Mouse (Mus musculus) lung, postnatal 0 days (tissue): ENCODE data around the gene Acox3. TPM values are rescaled to one million over a fixed set of nuclear protein-coding genes. Genes with fewer than 3 reads are reported as not detected.

Experiments
- ATAC-seq: fragments of 200-750 bp; cut with Nextera tagmentation; 2 replicates; pipeline ENCODE4 v1.8.0; 2017; ENCODE audit warnings: moderate library complexity
- DNase-seq: peaks from one replicate; pipeline ENCODE4 v3.0.0-alpha.2; 2016; ENCODE audit warnings: low spot score
- H3K27ac ChIP-seq: fragments of 300-500 bp; sonication (generic); 2 replicates; pipeline ENCODE4 v1.5.1; 2014; ENCODE audit warnings: antibody characterized with exemption, mild to moderate bottlenecking, low read length, mixed read lengths
- H3K27me3 ChIP-seq: fragments of 300-500 bp; sonication (generic); replicated peaks from 2 replicates; pipeline ENCODE4 v1.6.1; 2014; ENCODE audit warnings: low read length, mixed read lengths; ENCODE audit not compliant: insufficient read depth
- H3K36me3 ChIP-seq: fragments of 300-500 bp; sonication (generic); 2 replicates; pipeline ENCODE4 v1.6.1; 2014; ENCODE audit warnings: low read length, mixed read lengths; ENCODE audit not compliant: insufficient read depth
- H3K4me1 ChIP-seq: fragments of 300-500 bp; sonication (generic); 2 replicates; pipeline ENCODE4 v1.6.1; 2014; ENCODE audit warnings: antibody characterized with exemption, low read depth, low read length, mixed read lengths; ENCODE audit not compliant: insufficient read depth
- H3K4me2 ChIP-seq: fragments of 300-500 bp; sonication (generic); replicated peaks from 2 replicates; pipeline ENCODE4 v1.6.1; 2014; ENCODE audit warnings: low read depth, mild to moderate bottlenecking, low read length, moderate library complexity, mixed read lengths
- H3K4me3 ChIP-seq: fragments of 300-500 bp; sonication (generic); 2 replicates; pipeline ENCODE4 v1.5.1; 2014; ENCODE audit warnings: low read depth, low read length
- H3K9ac ChIP-seq: fragments of 300-500 bp; sonication (generic); replicated peaks from 2 replicates; pipeline ENCODE4 v1.6.1; 2014; ENCODE audit warnings: low read depth, mild to moderate bottlenecking
- H3K9me3 ChIP-seq: fragments of 300-500 bp; sonication (generic); 2 replicates; pipeline ENCODE4 v1.6.1; 2016; ENCODE audit warnings: low read length, mixed read lengths
- CTCF ChIP-seq: IDR thresholded peaks from 2 replicates; pipeline ENCODE4 v1.5.1; 2016; ENCODE audit warnings: antibody characterized with exemption, mild to moderate bottlenecking
- EP300 ChIP-seq: IDR thresholded peaks from 2 replicates; pipeline ENCODE4 v1.6.1; 2016; ENCODE audit warnings: antibody characterized with exemption, mild to moderate bottlenecking, control low read depth
- WGBS: fragments of 180-500 bp; shearing (Covaris S2); extraction: QIAGEN DNeasy Blood & Tissue Kit; methylation state at CpG from one replicate; pipeline ENCODE4 v1.1.7; 2014; 5-methylcytosine and 5-hydroxymethylcytosine counted together
- polyA plus RNA-seq: library from polyadenylated mRNA; unstranded; fragments of >200 nt; fragmentation: Nextera tagmentation; extraction: Ambion mirVana; gene quantifications from 2 replicates; pipeline ENCODE4 v1.2.1, GENCODE M21; 2015

Acox3 gene
- polyA plus RNA-seq, 1 experiment from 2014 or later, result 15.9 TPM

- no peak overlapping the region for H3K4me2 ChIP-seq
- ATAC-seq, result peak; percentile 64
- peak; percentile 51 for DNase-seq
- TF ChIP-seq EP300, result no peak
- TF ChIP-seq CTCF, result no peak
- H3K9ac ChIP-seq, result no peak overlapping the region
- H3K27me3 ChIP-seq, result no peaks in the 10 kb centered on the region
- H3K4me3 ChIP-seq, result no peak overlapping the region
- no peaks in the 10 kb centered on the region for H3K9me3 ChIP-seq
- no peaks in the 10 kb centered on the region for H3K36me3 ChIP-seq
- no peaks in the 10 kb centered on the region for H3K4me1 ChIP-seq
- WGBS, result 48% methylated on average over 4 of the region's 4 CpGs
- peak overlapping the region; percentile 28; the same call in 1 of the 2 replicates for H3K27ac ChIP-seq
Measured at GRCm38 (mm10) chr5:35541059-35541790, 41.6 kb upstream of the Acox3 start.

GRCm38 (mm10) chr5:35546127-35546526, 36.7 kb upstream of the Acox3 start:
- ATAC-seq, result no peak
- DNase-seq, result no peak
- Histone ChIP-seq H3K27me3 (no peaks in the 10 kb centered on the region), H3K36me3 (no peaks in the 10 kb centered on the region), H3K4me1 (no peaks in the 10 kb centered on the region), H3K9ac (no peak overlapping the region), H3K9me3 (no peaks in the 10 kb centered on the region), H3K27ac (no peak overlapping the region), H3K4me2 (no peak overlapping the region), H3K4me3 (no peak overlapping the region)
- TF ChIP-seq EP300, result no peak
- no peak for TF ChIP-seq CTCF

- Histone ChIP-seq H3K9ac (no peak overlapping the region), H3K27me3 (no peaks in the 10 kb centered on the region), H3K36me3 (0 out of 2 replicates have a peak, but pooled peaks cover under 1% of the 10 kb centered on the region), H3K27ac (no peak overlapping the region), H3K4me3 (no peak overlapping the region), H3K4me1 (no peaks in the 10 kb centered on the region), H3K4me2 (no peak overlapping the region), H3K9me3 (no peaks in the 10 kb centered on the region)
- 41% methylated on average over 7 of the region's 7 CpGs for WGBS
- peak; percentile 62 for ATAC-seq
- no peak for DNase-seq
- TF ChIP-seq EP300 (no peak), CTCF (no peak)
Measured at GRCm38 (mm10) chr5:35551855-35552837, 30.7 kb upstream of the Acox3 start.

DNA sequence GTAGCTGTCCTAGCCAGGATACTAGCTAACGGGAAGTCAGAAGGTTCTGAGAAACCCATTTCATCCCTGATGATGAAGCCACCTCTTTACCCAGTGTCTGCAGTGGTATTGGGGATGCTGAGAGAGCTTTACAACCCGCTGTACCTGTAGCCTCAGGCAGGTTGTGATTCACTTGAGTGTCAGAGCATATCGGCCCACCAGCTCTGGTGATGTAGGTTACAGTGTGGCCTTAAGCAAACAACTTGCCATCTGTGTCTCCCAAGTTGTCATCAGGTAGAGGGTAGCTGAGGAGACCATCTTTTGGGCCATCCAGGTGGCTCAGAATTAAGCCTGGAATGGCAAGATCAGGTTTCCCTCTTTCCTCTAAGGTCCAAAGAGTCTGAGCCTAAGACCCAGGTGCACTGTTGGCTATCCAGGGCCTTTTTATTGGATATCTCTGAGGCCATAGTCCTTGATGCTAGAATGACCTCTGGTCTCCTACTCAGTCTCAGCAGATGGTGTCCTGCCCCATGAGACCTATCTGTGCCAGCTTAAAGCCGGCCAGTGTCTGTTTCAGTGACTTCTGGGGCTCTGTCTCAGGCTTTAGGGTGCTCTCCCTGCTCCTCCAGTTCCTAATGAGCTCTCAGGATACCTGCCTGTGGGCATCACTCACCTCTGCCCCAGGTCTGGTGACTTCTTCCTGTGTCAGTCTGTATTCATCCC, 29.9 kb upstream of the Acox3 start:
- Histone ChIP-seq H3K27me3 (no peaks in the 10 kb centered on the region), H3K4me2 (no peak overlapping the region), H3K27ac (no peak overlapping the region), H3K4me1 (no peaks in the 10 kb centered on the region), H3K9me3 (no peaks in the 10 kb centered on the region), H3K36me3 (peaks cover 9% of the 10 kb centered on the region), H3K4me3 (no peak overlapping the region), H3K9ac (no peak overlapping the region)
- ATAC-seq (no peak), DNase-seq (no peak)
- TF ChIP-seq CTCF, result no peak
- no peak for TF ChIP-seq EP300
- 81% methylated on average over 4 of the region's 4 CpGs for WGBS

DNA sequence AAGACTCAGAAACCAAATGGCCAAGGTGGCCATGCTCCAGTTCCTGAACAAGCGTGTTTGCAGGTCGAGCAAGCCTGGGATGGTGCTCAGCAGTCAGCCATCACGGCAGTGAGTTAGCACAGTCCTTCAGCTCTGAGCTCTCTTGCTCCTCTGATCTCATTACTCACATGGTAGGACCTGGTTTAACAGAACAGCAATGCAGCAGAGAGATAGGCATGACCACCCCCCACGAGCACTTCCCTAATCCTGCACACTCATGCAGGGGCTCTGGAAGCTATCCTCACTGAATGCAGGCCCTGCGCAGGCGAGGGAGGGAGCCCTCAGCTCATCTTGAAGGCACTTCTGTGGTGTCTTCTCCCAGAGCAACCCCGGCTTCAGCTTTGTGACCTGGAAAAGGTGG, 26.4 kb upstream of the Acox3 start:
- no peak for ATAC-seq
- Histone ChIP-seq H3K27me3 (no peaks in the 10 kb centered on the region), H3K9ac (no peak overlapping the region), H3K4me1 (no peaks in the 10 kb centered on the region), H3K9me3 (no peaks in the 10 kb centered on the region), H3K36me3 (peaks cover 11% of the 10 kb centered on the region), H3K4me2 (no peak overlapping the region), H3K4me3 (no peak overlapping the region), H3K27ac (no peak overlapping the region)
- TF ChIP-seq CTCF (no peak), EP300 (no peak)
- no peak for DNase-seq
- WGBS, result 83% methylated on average over 7 of the region's 7 CpGs
